Mouse (Mus musculus): ENCODE data around the gene Gm17482.

DNA sequence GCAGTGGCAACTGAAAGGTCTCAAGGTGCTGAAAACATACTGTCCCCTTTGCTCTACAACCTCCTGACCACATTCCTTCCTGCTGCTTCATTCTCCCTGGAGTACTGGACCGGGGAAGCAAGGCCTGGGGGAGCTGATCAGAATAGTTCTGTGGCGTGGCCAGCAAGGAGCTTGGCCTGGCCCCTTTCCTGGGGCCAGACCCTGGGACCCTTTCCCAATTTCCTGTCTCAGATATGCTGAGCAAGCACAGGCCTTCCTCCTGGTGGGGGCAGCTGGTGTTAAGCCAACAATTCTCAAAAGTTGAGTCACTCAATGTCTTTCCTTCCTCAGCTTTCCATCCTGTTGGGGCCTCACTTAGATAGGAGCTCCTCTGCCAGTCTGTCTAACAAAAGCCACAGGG, 42.9 kb downstream of the Gm17482 start:
- no peak for TF ChIP-seq CTCF (IDR thresholded peaks at IDR 0.05; ENCODE audit: control insufficient read depth, insufficient read depth, low read length)
- no peak for TF ChIP-seq POLR2A (IDR thresholded peaks at IDR 0.05; ENCODE audit: borderline replicate concordance, control insufficient read depth, low read depth, low read length)

All from bone marrow, adult 2 months (tissue).